Mouse (Mus musculus): ENCODE results near the gene Hmox2. TPM values are rescaled to one million over a fixed set of nuclear protein-coding genes. Genes with fewer than 3 reads are reported as not detected.

Gene Hmox2
- polyA plus RNA-seq, 1 experiment from 2014 or later = 105 TPM

DNA sequence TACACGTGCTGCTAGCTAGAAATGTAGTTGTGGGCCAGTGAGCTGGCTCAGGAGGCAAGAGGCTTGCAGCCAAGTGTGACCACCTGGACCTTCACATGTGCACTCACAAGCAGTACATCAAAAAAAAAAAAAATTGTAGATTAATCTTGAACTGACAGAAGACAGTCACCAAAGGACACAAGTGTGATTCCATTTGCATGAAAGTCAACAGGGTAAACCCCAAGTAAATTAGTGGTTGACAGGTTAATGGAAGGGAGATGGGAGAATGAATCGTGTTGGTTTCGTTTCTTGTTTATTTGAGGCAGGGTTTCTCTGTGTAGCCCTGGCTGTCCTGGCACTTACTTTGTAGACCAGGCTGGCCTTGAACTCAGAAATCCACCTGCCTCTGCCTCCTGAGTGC, 8.3 kb upstream of the Hmox2 start:
- peak overlapping the region; percentile 65; the same call in 1 of the 2 replicates for H3K9ac ChIP-seq (replicated peaks; ENCODE audit: low read depth, low read length)
- no peaks in the 10 kb centered on the region for H3K4me1 ChIP-seq (ENCODE audit: control insufficient read depth, insufficient read depth, low read length)
- ATAC-seq (ENCODE audit: insufficient number of reproducible peaks, insufficient read depth, low FRiP score, low read depth) = no peak
- WGBS = 51% methylated on average over 3 of the region's 3 CpGs
- H3K36me3 ChIP-seq (ENCODE audit: control insufficient read depth, insufficient read depth, low read length) = peaks cover 24% of the 10 kb centered on the region
- H3K4me2 ChIP-seq (replicated peaks; ENCODE audit: low read depth, low read length) = peak overlapping the region; percentile 56
- H3K27ac ChIP-seq (ENCODE audit: low read length) = no peak overlapping the region
- H3K9me3 ChIP-seq (ENCODE audit: control insufficient read depth, low read depth, low read length) = no peaks in the 10 kb centered on the region
- H3K4me3 ChIP-seq (ENCODE audit: low read depth, low read length) = peak overlapping the region; percentile 63; the same call in 1 of the 2 replicates
- no peaks in the 10 kb centered on the region for H3K27me3 ChIP-seq (ENCODE audit: control insufficient read depth, insufficient read depth, low read length)

DNA sequence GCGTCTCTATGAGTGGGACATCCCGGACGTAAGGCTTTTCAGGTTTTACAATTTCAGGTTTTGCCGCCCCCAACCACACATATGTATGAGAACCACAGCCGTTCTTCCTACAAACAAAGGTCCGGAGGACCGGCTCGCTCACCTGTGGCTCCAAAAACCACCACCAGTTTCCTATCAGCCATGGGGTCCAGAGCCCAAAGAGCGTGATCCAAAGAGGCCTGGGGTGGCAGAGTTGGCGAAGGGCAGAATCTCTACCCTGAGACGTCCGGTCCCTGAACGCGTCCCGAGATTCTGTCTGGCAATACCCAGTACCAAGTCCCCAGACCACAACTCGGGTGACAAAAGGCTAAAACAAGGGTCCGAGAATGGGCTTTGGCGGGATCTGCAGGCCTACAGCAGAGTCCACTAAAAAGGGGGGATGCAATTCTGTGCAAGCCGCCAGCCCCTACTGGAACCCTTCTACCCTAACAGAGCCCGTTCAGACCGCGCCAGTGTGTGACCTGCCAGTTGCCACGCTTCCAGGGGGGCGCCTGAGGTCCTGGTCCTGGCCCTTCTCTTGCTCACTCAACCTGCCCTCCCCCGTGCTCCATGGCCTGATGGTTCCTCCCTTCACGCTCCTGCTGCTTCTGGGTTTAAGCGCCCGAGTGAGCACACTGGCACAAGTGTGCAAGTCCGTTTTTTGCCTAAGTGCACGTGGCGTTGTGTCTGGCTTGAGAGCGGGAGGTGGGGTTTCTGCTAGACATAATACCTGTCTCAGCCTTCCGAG, 7.2 kb upstream of the Hmox2 start, which contains the start of gene Nmral1:
Gene Nmral1, minus strand, starts transcription at position 604 of the 766 bp plus-strand sequence.
- peak; percentile 82 for ATAC-seq (ENCODE audit: insufficient number of reproducible peaks, insufficient read depth, low FRiP score, low read depth)
- 12% methylated on average over 32 of the region's 33 CpGs for WGBS
- Histone ChIP-seq H3K4me1 (ENCODE audit: control insufficient read depth, insufficient read depth, low read length) (no peaks in the 10 kb centered on the region), H3K4me2 (replicated peaks; ENCODE audit: low read depth, low read length) (peak within 1 kb of the TSS; percentile 56), H3K36me3 (ENCODE audit: control insufficient read depth, insufficient read depth, low read length) (peaks cover 14% of the 10 kb centered on the region), H3K9me3 (ENCODE audit: control insufficient read depth, low read depth, low read length) (no peaks in the 10 kb centered on the region), H3K9ac (replicated peaks; ENCODE audit: low read depth, low read length) (peak within 1 kb of the TSS; percentile 65), H3K27me3 (ENCODE audit: control insufficient read depth, insufficient read depth, low read length) (no peaks in the 10 kb centered on the region), H3K4me3 (ENCODE audit: low read depth, low read length) (peak within 1 kb of the TSS; percentile 63), H3K27ac (ENCODE audit: low read length) (peak within 1 kb of the TSS; percentile 56)

DNA sequence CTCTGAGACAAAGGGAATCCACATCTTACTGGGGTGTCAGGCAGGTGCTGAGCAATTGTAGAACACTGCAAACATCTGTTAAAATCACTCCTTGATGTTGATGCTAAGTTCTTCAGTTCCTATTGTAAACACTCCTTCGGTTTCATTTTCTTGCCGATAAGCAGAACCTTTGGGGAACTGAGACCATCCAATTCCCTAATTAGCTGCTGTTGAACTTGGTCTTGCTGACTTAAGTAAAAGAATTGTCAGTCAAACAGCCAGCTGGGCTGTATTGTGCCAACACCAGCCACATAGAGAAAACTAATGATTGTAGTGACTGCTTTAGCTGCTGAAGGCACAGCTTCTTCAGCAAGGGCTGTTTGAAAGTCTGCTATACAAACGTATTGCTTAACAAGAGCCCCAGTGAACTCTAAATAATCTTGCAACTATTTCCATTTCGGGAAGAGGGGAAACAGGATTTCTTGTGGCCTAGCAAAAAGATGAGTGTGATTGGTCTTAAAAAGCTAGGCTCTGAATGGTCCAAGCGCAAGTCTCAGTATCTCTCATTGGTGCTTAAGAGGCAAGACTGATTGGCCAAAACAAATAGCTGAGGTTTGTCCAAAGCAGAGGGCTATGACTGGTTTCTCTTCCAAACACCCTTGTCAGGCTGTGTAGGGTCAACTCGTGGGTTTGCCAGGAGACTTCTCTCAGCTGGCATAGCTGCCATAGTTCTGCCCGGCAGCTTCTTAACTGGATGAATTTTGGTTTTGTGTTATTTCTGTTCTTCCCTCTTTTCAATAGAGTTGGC, 3.8 kb upstream of the Hmox2 start:
- H3K27me3 ChIP-seq (ENCODE audit: control insufficient read depth, insufficient read depth, low read length) = no peaks in the 10 kb centered on the region
- H3K36me3 ChIP-seq (ENCODE audit: control insufficient read depth, insufficient read depth, low read length) = no peaks in the 10 kb centered on the region
- WGBS = 55% methylated on average over 7 of the region's 7 CpGs
- H3K9ac ChIP-seq (replicated peaks; ENCODE audit: low read depth, low read length) = no peak overlapping the region
- no peak overlapping the region for H3K4me2 ChIP-seq (replicated peaks; ENCODE audit: low read depth, low read length)
- no peak overlapping the region for H3K4me3 ChIP-seq (ENCODE audit: low read depth, low read length)
- ATAC-seq (ENCODE audit: insufficient number of reproducible peaks, insufficient read depth, low FRiP score, low read depth) = no peak
- H3K27ac ChIP-seq (ENCODE audit: low read length) = no peak overlapping the region
- no peaks in the 10 kb centered on the region for H3K4me1 ChIP-seq (ENCODE audit: control insufficient read depth, insufficient read depth, low read length)
- H3K9me3 ChIP-seq (ENCODE audit: control insufficient read depth, low read depth, low read length) = no peaks in the 10 kb centered on the region

DNA sequence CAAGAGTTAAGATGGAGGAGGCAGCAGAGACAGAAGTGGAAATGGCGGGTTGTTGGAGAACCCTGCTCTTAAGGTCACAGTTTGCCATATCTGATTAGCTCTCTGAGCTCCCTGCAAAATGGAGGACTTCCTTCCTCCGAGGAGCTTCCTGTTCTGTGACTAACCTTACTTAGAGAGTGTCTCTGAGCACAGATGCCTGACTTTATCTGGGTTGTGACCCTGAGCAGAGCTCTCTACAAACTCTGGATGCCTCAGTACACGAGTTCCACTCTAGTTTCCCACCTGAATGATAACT, 3.3 kb upstream of the Hmox2 start:
- Histone ChIP-seq H3K4me3 (ENCODE audit: low read depth, low read length) (no peak overlapping the region), H3K27me3 (ENCODE audit: control insufficient read depth, insufficient read depth, low read length) (no peaks in the 10 kb centered on the region), H3K36me3 (ENCODE audit: control insufficient read depth, insufficient read depth, low read length) (no peaks in the 10 kb centered on the region), H3K27ac (ENCODE audit: low read length) (no peak overlapping the region), H3K9me3 (ENCODE audit: control insufficient read depth, low read depth, low read length) (no peaks in the 10 kb centered on the region), H3K4me2 (replicated peaks; ENCODE audit: low read depth, low read length) (no peak overlapping the region), H3K4me1 (ENCODE audit: control insufficient read depth, insufficient read depth, low read length) (0 out of 2 replicates have a peak, but pooled peaks cover 3% of the 10 kb centered on the region), H3K9ac (replicated peaks; ENCODE audit: low read depth, low read length) (no peak overlapping the region)
- no peak for ATAC-seq (ENCODE audit: insufficient number of reproducible peaks, insufficient read depth, low FRiP score, low read depth)
- WGBS = 76% methylated on average over 3 of the region's 3 CpGs

DNA sequence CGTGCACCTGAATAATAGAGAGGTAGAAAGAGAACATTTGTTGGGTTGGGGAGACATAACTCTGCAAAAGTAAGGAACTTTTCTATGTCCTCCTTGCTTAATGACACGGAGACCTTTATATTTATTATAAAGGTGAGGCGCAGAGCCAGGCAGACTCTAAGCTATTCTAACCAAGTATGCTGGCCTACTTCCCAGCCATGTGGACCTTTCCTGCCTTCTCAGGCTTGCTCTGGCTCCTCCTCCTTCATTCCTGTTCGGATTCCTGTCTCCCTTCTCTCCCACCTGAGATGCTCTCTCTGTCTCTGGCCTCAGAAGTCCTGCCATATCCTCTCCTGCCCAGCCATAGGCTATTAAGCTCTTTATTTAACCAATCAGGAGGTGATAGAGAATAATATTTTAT, 895 bp upstream of the Hmox2 start:
- H3K4me1 ChIP-seq (ENCODE audit: control insufficient read depth, insufficient read depth, low read length) = 0 out of 2 replicates have a peak, but pooled peaks cover 5% of the 10 kb centered on the region
- H3K9me3 ChIP-seq (ENCODE audit: control insufficient read depth, low read depth, low read length) = no peaks in the 10 kb centered on the region
- WGBS = 68% methylated on average over 4 of the region's 4 CpGs
- ATAC-seq (ENCODE audit: insufficient number of reproducible peaks, insufficient read depth, low FRiP score, low read depth) = no peak
- H3K4me2 ChIP-seq (replicated peaks; ENCODE audit: low read depth, low read length) = no peak overlapping the region; the same call in 1 of the 2 replicates
- H3K4me3 ChIP-seq (ENCODE audit: low read depth, low read length) = no peak overlapping the region
- H3K36me3 ChIP-seq (ENCODE audit: control insufficient read depth, insufficient read depth, low read length) = no peaks in the 10 kb centered on the region
- no peaks in the 10 kb centered on the region for H3K27me3 ChIP-seq (ENCODE audit: control insufficient read depth, insufficient read depth, low read length)
- no peak overlapping the region for H3K27ac ChIP-seq (ENCODE audit: low read length)
- no peak overlapping the region for H3K9ac ChIP-seq (replicated peaks; ENCODE audit: low read depth, low read length)

DNA sequence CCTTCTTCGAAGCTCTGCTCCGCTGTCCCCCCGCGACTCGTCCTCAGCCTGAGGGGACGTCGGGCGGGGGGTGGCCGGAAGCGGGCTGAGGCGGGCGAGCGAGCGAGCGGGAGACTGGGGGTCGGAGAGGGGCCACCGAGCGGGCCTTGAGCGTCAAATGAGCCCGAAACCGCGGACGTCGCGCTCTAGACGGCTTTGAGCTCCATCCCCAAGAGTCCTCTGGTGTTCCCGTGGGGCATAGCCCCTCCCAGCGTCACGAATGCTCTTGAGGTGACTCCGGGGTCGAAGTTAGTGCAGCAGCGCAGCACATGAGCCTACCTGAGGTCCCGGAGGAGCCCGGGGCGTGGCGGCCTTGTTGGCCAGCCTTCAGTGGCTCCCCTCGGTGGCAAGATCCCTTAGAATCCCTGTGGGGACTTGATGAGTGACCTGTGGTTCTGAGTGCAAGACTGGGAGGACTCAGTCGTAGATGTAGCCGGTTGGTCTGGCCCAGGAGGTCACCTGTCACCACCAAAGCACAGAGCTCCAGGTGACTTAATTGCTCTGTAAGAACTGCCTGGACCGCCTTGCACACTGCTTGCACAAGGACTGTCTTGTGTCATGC, 467 bp downstream of the Hmox2 start:
- Histone ChIP-seq H3K27me3 (ENCODE audit: control insufficient read depth, insufficient read depth, low read length) (no peaks in the 10 kb centered on the region), H3K4me3 (ENCODE audit: low read depth, low read length) (peak overlapping the region; percentile 90), H3K36me3 (ENCODE audit: control insufficient read depth, insufficient read depth, low read length) (no peaks in the 10 kb centered on the region), H3K9ac (replicated peaks; ENCODE audit: low read depth, low read length) (peak overlapping the region; percentile 66), H3K9me3 (ENCODE audit: control insufficient read depth, low read depth, low read length) (no peaks in the 10 kb centered on the region), H3K4me2 (replicated peaks; ENCODE audit: low read depth, low read length) (peak overlapping the region; percentile 65), H3K4me1 (ENCODE audit: control insufficient read depth, insufficient read depth, low read length) (0 out of 2 replicates have a peak, but pooled peaks cover 5% of the 10 kb centered on the region), H3K27ac (ENCODE audit: low read length) (peak overlapping the region; percentile 66)
- 1% methylated on average over 40 of the region's 40 CpGs for WGBS
- peak; percentile 76 for ATAC-seq (ENCODE audit: insufficient number of reproducible peaks, insufficient read depth, low FRiP score, low read depth)

DNA sequence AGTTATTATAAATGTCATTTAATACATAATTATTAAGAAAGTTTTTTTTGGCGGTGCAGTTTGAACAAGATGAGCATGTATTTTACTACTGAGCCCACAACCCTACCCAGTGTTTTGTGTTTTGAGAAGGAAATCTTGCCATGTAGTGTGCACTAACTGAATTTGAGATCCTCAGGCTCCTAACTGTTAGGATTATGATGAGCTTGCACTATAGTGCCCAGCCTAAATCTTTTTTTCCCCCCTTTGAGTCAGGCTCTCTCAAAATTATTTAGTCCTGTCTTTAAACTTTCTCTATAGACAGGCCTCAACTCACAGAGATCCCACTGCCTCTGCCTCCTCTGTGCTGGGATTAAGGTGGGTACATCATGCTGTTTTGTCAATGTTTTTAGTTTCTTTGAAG, 1.4 kb downstream of the Hmox2 start:
- Histone ChIP-seq H3K4me2 (replicated peaks; ENCODE audit: low read depth, low read length) (peak overlapping the region; percentile 65), H3K27ac (ENCODE audit: low read length) (no peak overlapping the region), H3K9me3 (ENCODE audit: control insufficient read depth, low read depth, low read length) (no peaks in the 10 kb centered on the region), H3K27me3 (ENCODE audit: control insufficient read depth, insufficient read depth, low read length) (no peaks in the 10 kb centered on the region), H3K4me1 (ENCODE audit: control insufficient read depth, insufficient read depth, low read length) (0 out of 2 replicates have a peak, but pooled peaks cover 5% of the 10 kb centered on the region), H3K36me3 (ENCODE audit: control insufficient read depth, insufficient read depth, low read length) (no peaks in the 10 kb centered on the region), H3K9ac (replicated peaks; ENCODE audit: low read depth, low read length) (no peak overlapping the region), H3K4me3 (ENCODE audit: low read depth, low read length) (peak overlapping the region; percentile 90)
- 85% methylated on average over 1 of the region's 1 CpGs for WGBS
- ATAC-seq (ENCODE audit: insufficient number of reproducible peaks, insufficient read depth, low FRiP score, low read depth) = no peak

DNA sequence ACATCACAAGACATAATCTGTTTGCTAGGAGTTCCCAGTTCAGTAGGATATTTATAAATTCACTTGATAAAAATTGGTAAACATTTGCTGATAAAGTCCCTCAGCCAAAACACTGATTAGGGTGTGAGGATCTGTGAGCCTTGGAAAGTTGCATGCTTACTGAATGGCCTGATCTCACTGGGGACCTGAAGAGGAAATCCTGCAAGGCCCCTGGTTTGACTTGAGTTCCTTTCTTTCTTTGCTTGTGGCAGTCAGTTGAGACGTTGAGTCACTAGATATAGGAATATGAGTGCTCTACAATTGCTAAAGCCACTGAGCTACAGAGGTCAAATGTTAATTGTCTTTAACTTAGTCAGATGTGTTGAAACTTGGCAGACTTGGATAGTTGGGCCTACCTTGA, 1.8 kb downstream of the Hmox2 start:
- H3K4me2 ChIP-seq (replicated peaks; ENCODE audit: low read depth, low read length) = no peak overlapping the region
- H3K36me3 ChIP-seq (ENCODE audit: control insufficient read depth, insufficient read depth, low read length) = no peaks in the 10 kb centered on the region
- H3K9ac ChIP-seq (replicated peaks; ENCODE audit: low read depth, low read length) = no peak overlapping the region
- H3K4me1 ChIP-seq (ENCODE audit: control insufficient read depth, insufficient read depth, low read length) = 0 out of 2 replicates have a peak, but pooled peaks cover 5% of the 10 kb centered on the region
- no peak overlapping the region for H3K27ac ChIP-seq (ENCODE audit: low read length)
- no peaks in the 10 kb centered on the region for H3K27me3 ChIP-seq (ENCODE audit: control insufficient read depth, insufficient read depth, low read length)
- no peak for ATAC-seq (ENCODE audit: insufficient number of reproducible peaks, insufficient read depth, low FRiP score, low read depth)
- no peak overlapping the region for H3K4me3 ChIP-seq (ENCODE audit: low read depth, low read length)
- WGBS = 54% methylated on average over 1 of the region's 1 CpGs
- no peaks in the 10 kb centered on the region for H3K9me3 ChIP-seq (ENCODE audit: control insufficient read depth, low read depth, low read length)
